Mouse (Mus musculus): ENCODE data around the gene Clcn2. TPM values are rescaled to one million over a fixed set of nuclear protein-coding genes. Genes with fewer than 3 reads are reported as not detected.

Clcn2 gene
- total and polyA plus RNA-seq, 2 experiments from 2014 or later, result 14.1 to 47.9 TPM

- ATAC-seq, result no peak
- no peak for TF ChIP-seq CTCF (IDR thresholded peaks at IDR 0.05; ENCODE audit: low read depth)
Measured at GRCm38 (mm10) chr16:20708220-20708938, 9.2 kb downstream of the Clcn2 start.

GRCm38 (mm10) chr16:20706407-20707055 is 11.0 kb downstream of the Clcn2 start:
- 83% methylated on average over 2 of the region's 2 CpGs for WGBS
- Histone ChIP-seq H3K36me3 (ENCODE audit: insufficient read depth) (peaks cover 37% of the 10 kb centered on the region), H3K9ac (no peak overlapping the region), H3K27me3 (ENCODE audit: insufficient read depth, low read length) (no peaks in the 10 kb centered on the region), H3K4me1 (ENCODE audit: insufficient read depth) (no peaks in the 10 kb centered on the region), H3K9me3 (ENCODE audit: low read length) (no peaks in the 10 kb centered on the region), H3K4me3 (ENCODE audit: low read depth, low read length) (no peak overlapping the region), H3K27ac (ENCODE audit: low read depth, low read length) (no peak overlapping the region), H3K4me2 (ENCODE audit: low read depth) (no peak overlapping the region)
- no peak for DNase-seq
- ATAC-seq, result no peak
- TF ChIP-seq CTCF (IDR thresholded peaks at IDR 0.05; ENCODE audit: low read depth), result no peak

More at GRCm38 (mm10) chr16:20708220-20708938, 9.2 kb downstream of the Clcn2 start:
- Histone ChIP-seq H3K9me3 (ENCODE audit: low read length) (no peaks in the 10 kb centered on the region), H3K4me1 (ENCODE audit: insufficient read depth) (no peaks in the 10 kb centered on the region), H3K4me2 (ENCODE audit: low read depth) (no peak overlapping the region), H3K27me3 (ENCODE audit: insufficient read depth, low read length) (no peaks in the 10 kb centered on the region), H3K27ac (ENCODE audit: low read depth, low read length) (no peak overlapping the region), H3K4me3 (ENCODE audit: low read depth, low read length) (no peak overlapping the region), H3K9ac (no peak overlapping the region), H3K36me3 (ENCODE audit: insufficient read depth) (peaks cover 38% of the 10 kb centered on the region)
- no peak for DNase-seq
- 92% methylated on average over 21 of the region's 21 CpGs for WGBS

- no peak overlapping the region for H3K9ac ChIP-seq
- no peaks in the 10 kb centered on the region for H3K9me3 ChIP-seq (ENCODE audit: low read length)
- no peak for DNase-seq
- ATAC-seq, result no peak
- peaks cover 43% of the 10 kb centered on the region for H3K36me3 ChIP-seq (ENCODE audit: insufficient read depth)
- 77% methylated on average over 3 of the region's 3 CpGs for WGBS
- H3K27ac ChIP-seq (ENCODE audit: low read depth, low read length), result no peak overlapping the region
- H3K4me1 ChIP-seq (ENCODE audit: insufficient read depth), result no peaks in the 10 kb centered on the region
- no peak overlapping the region for H3K4me3 ChIP-seq (ENCODE audit: low read depth, low read length)
- TF ChIP-seq CTCF (IDR thresholded peaks at IDR 0.05; ENCODE audit: low read depth), result no peak
- no peaks in the 10 kb centered on the region for H3K27me3 ChIP-seq (ENCODE audit: insufficient read depth, low read length)
- H3K4me2 ChIP-seq (ENCODE audit: low read depth), result no peak overlapping the region
Measured at GRCm38 (mm10) chr16:20705786-20706185, 11.8 kb downstream of the Clcn2 start.

GRCm38 (mm10) chr16:20703699-20704400 is 13.7 kb downstream of the Clcn2 start:
- ATAC-seq, result no peak
- peaks cover 51% of the 10 kb centered on the region for H3K36me3 ChIP-seq (ENCODE audit: insufficient read depth)

GRCm38 (mm10) chr16:20703071-20703470 is 14.5 kb downstream of the Clcn2 start:
- Histone ChIP-seq H3K9ac (no peak overlapping the region), H3K4me2 (ENCODE audit: low read depth) (no peak overlapping the region), H3K36me3 (ENCODE audit: insufficient read depth) (peaks cover 50% of the 10 kb centered on the region), H3K9me3 (ENCODE audit: low read length) (no peaks in the 10 kb centered on the region), H3K27me3 (ENCODE audit: insufficient read depth, low read length) (no peaks in the 10 kb centered on the region), H3K27ac (ENCODE audit: low read depth, low read length) (no peak overlapping the region), H3K4me3 (ENCODE audit: low read depth, low read length) (no peak overlapping the region), H3K4me1 (ENCODE audit: insufficient read depth) (no peaks in the 10 kb centered on the region)
- no peak for ATAC-seq
- WGBS, result 92% methylated on average over 10 of the region's 10 CpGs
- no peak for TF ChIP-seq CTCF (IDR thresholded peaks at IDR 0.05; ENCODE audit: low read depth)
- DNase-seq, result no peak

More at GRCm38 (mm10) chr16:20703699-20704400, 13.7 kb downstream of the Clcn2 start:
- H3K4me1 ChIP-seq (ENCODE audit: insufficient read depth), result no peaks in the 10 kb centered on the region
- no peaks in the 10 kb centered on the region for H3K9me3 ChIP-seq (ENCODE audit: low read length)
- no peak overlapping the region for H3K4me3 ChIP-seq (ENCODE audit: low read depth, low read length)
- H3K27ac ChIP-seq (ENCODE audit: low read depth, low read length), result no peak overlapping the region
- H3K9ac ChIP-seq, result no peak overlapping the region
- H3K4me2 ChIP-seq (ENCODE audit: low read depth), result no peak overlapping the region
- no peak for TF ChIP-seq CTCF (IDR thresholded peaks at IDR 0.05; ENCODE audit: low read depth)
- no peaks in the 10 kb centered on the region for H3K27me3 ChIP-seq (ENCODE audit: insufficient read depth, low read length)
- WGBS, result 74% methylated on average over 6 of the region's 6 CpGs
- DNase-seq, result no peak

- peak; percentile 80 for ATAC-seq
- no peak overlapping the region for H3K9ac ChIP-seq
- no peaks in the 10 kb centered on the region for H3K9me3 ChIP-seq (ENCODE audit: low read length)
- 8% methylated on average over 8 of the region's 8 CpGs for WGBS
- no peak overlapping the region for H3K4me3 ChIP-seq (ENCODE audit: low read depth, low read length)
- H3K4me2 ChIP-seq (ENCODE audit: low read depth), result no peak overlapping the region
- H3K27me3 ChIP-seq (ENCODE audit: insufficient read depth, low read length), result no peaks in the 10 kb centered on the region
- peak; percentile 71 for DNase-seq
- peaks cover 44% of the 10 kb centered on the region for H3K36me3 ChIP-seq (ENCODE audit: insufficient read depth)
- no peak overlapping the region for H3K27ac ChIP-seq (ENCODE audit: low read depth, low read length)
- H3K4me1 ChIP-seq (ENCODE audit: insufficient read depth), result no peaks in the 10 kb centered on the region
- TF ChIP-seq CTCF (IDR thresholded peaks at IDR 0.05; ENCODE audit: low read depth), result peak; percentile 78
Measured at GRCm38 (mm10) chr16:20702522-20702893, 15.0 kb downstream of the Clcn2 start.

Measured in forebrain, postnatal 0 days (tissue).